Mouse (Mus musculus) embryonic facial prominence, embryonic 15.5 days (tissue): ENCODE results near the gene Ffar2. TPM values are rescaled to one million over a fixed set of nuclear protein-coding genes. Genes with fewer than 3 reads are reported as not detected.

Source experiments
- ATAC-seq: fragments of 200-750 bp; cut with Nextera tagmentation; 2 replicates; pipeline ENCODE4 v1.8.0; 2017; ENCODE audit warnings: low read depth, moderate TSS enrichment; ENCODE audit not compliant: insufficient number of reproducible peaks, low FRiP score, low TSS enrichment
- H3K27ac ChIP-seq: fragments of 300-500 bp; sonication (generic); replicated peaks from 2 replicates; pipeline ENCODE4 v1.5.1; 2015; ENCODE audit warnings: mild to moderate bottlenecking, inconsistent platforms
- H3K27me3 ChIP-seq: fragments of 300-500 bp; sonication (generic); 2 replicates; pipeline ENCODE4 v1.6.1; 2015; ENCODE audit warnings: inconsistent platforms
- H3K36me3 ChIP-seq: fragments of 300-500 bp; sonication (generic); 2 replicates; pipeline ENCODE4 v1.6.1; 2015; ENCODE audit warnings: mild to moderate bottlenecking, inconsistent platforms
- H3K4me1 ChIP-seq: fragments of 300-500 bp; sonication (generic); 2 replicates; pipeline ENCODE4 v1.6.1; 2015; ENCODE audit warnings: inconsistent platforms
- H3K4me2 ChIP-seq: fragments of 300-500 bp; sonication (generic); replicated peaks from 2 replicates; pipeline ENCODE4 v1.6.1; 2015; ENCODE audit warnings: mild to moderate bottlenecking, inconsistent platforms
- H3K4me3 ChIP-seq: fragments of 300-500 bp; sonication (generic); replicated peaks from 2 replicates; pipeline ENCODE4 v1.5.1; 2015; ENCODE audit warnings: mild to moderate bottlenecking, inconsistent platforms
- H3K9ac ChIP-seq: fragments of 300-500 bp; sonication (generic); 2 replicates; pipeline ENCODE4 v1.6.1; 2015; ENCODE audit warnings: inconsistent platforms
- H3K9me3 ChIP-seq: fragments of 300-500 bp; sonication (generic); replicated peaks from 2 replicates; pipeline ENCODE4 v1.6.1; 2016; ENCODE audit warnings: inconsistent platforms
- WGBS: fragments of 180-500 bp; shearing (Covaris S2); methylation state at CpG from one replicate; pipeline ENCODE4 v1.1.7; 2015; 5-methylcytosine and 5-hydroxymethylcytosine counted together
- polyA plus RNA-seq: library from polyadenylated mRNA; unstranded; fragments of >200 nt; fragmentation: Nextera tagmentation; extraction: Ambion mirVana; gene quantifications from 2 replicates; pipeline ENCODE4 v1.2.1, GENCODE M21; 2015

Ffar2 gene
- polyA plus RNA-seq, result 0.14 TPM in 1 of 2 replicates, not detected in the other

- no peak for ATAC-seq
- H3K4me1 ChIP-seq, result no peaks in the 10 kb centered on the region
Observed at GRCm38 (mm10) chr7:30823675-30824074, at the start of gene Ffar2. TSS of gene Ffar2 (minus strand) at chr7:30823775.

GRCm38 (mm10) chr7:30873083-30873482 is 49.5 kb upstream of the Ffar2 start:
- Histone ChIP-seq H3K36me3 (no peaks in the 10 kb centered on the region), H3K27ac (no peak overlapping the region), H3K4me1 (no peaks in the 10 kb centered on the region; the same call in 1 of the 2 replicates), H3K4me2 (peak overlapping the region; percentile 33), H3K4me3 (peak overlapping the region; percentile 13; the same call in 1 of the 2 replicates), H3K9ac (no peak overlapping the region), H3K27me3 (peaks cover 5% of the 10 kb centered on the region; the same call in 1 of the 2 replicates), H3K9me3 (no peaks in the 10 kb centered on the region)
- 20% methylated on average over 15 of the region's 15 CpGs for WGBS
- no peak for ATAC-seq

More at GRCm38 (mm10) chr7:30823675-30824074, at the start of gene Ffar2:
- H3K27me3 ChIP-seq, result no peaks in the 10 kb centered on the region
- no peak within 1 kb of the TSS for H3K9ac ChIP-seq
- no peak within 1 kb of the TSS for H3K4me3 ChIP-seq
- H3K36me3 ChIP-seq, result no peaks in the 10 kb centered on the region
- H3K4me2 ChIP-seq, result no peak within 1 kb of the TSS
- 88% methylated on average over 18 of the region's 18 CpGs for WGBS
- no peak within 1 kb of the TSS for H3K27ac ChIP-seq
- no peaks in the 10 kb centered on the region for H3K9me3 ChIP-seq

GRCm38 (mm10) chr7:30863386-30863785 is 39.8 kb upstream of the Ffar2 start:
- Histone ChIP-seq H3K27me3 (no peaks in the 10 kb centered on the region), H3K4me2 (no peak overlapping the region), H3K9ac (no peak overlapping the region), H3K9me3 (no peaks in the 10 kb centered on the region), H3K4me3 (no peak overlapping the region), H3K27ac (no peak overlapping the region), H3K36me3 (no peaks in the 10 kb centered on the region), H3K4me1 (no peaks in the 10 kb centered on the region)
- 75% methylated on average over 8 of the region's 8 CpGs for WGBS
- ATAC-seq, result no peak

GRCm38 (mm10) chr7:30861464-30861863 is 37.9 kb upstream of the Ffar2 start, which contains the start of gene Ffar1:
TSS of gene Ffar1 (minus strand) at chr7:30861564.
- H3K4me3 ChIP-seq, result no peak within 1 kb of the TSS
- H3K4me1 ChIP-seq, result no peaks in the 10 kb centered on the region
- no peaks in the 10 kb centered on the region for H3K9me3 ChIP-seq
- H3K36me3 ChIP-seq, result no peaks in the 10 kb centered on the region
- H3K4me2 ChIP-seq, result no peak within 1 kb of the TSS
- ATAC-seq, result no peak
- WGBS, result 82% methylated on average over 12 of the region's 12 CpGs
- H3K27me3 ChIP-seq, result no peaks in the 10 kb centered on the region
- no peak within 1 kb of the TSS for H3K27ac ChIP-seq
- H3K9ac ChIP-seq, result no peak within 1 kb of the TSS

GRCm38 (mm10) chr7:30859635-30860402 is 36.2 kb upstream of the Ffar2 start:
- peak overlapping the region; percentile 34 for H3K4me3 ChIP-seq
- WGBS, result 10% methylated on average over 15 of the region's 16 CpGs
- H3K4me1 ChIP-seq, result no peaks in the 10 kb centered on the region
- peak; percentile 44; the same call in 1 of the 2 replicates for ATAC-seq
- no peaks in the 10 kb centered on the region for H3K36me3 ChIP-seq
- H3K9me3 ChIP-seq, result no peaks in the 10 kb centered on the region
- peaks cover 9% of the 10 kb centered on the region; the same call in 1 of the 2 replicates for H3K27me3 ChIP-seq
- H3K9ac ChIP-seq, result no peak overlapping the region
- H3K4me2 ChIP-seq, result peak overlapping the region; percentile 47
- H3K27ac ChIP-seq, result no peak overlapping the region

GRCm38 (mm10) chr7:30859290-30859634 is 35.7 kb upstream of the Ffar2 start:
- Histone ChIP-seq H3K4me2 (no peak overlapping the region), H3K27ac (no peak overlapping the region), H3K27me3 (peaks cover 12% of the 10 kb centered on the region; the same call in 1 of the 2 replicates), H3K9me3 (no peaks in the 10 kb centered on the region), H3K4me1 (no peaks in the 10 kb centered on the region), H3K4me3 (no peak overlapping the region), H3K36me3 (no peaks in the 10 kb centered on the region), H3K9ac (no peak overlapping the region)
- ATAC-seq, result peak; percentile 7; the same call in 1 of the 2 replicates

GRCm38 (mm10) chr7:30857746-30858145 is 34.2 kb upstream of the Ffar2 start:
- no peaks in the 10 kb centered on the region for H3K36me3 ChIP-seq
- H3K27me3 ChIP-seq, result peaks cover 12% of the 10 kb centered on the region; the same call in 1 of the 2 replicates
- H3K4me1 ChIP-seq, result no peaks in the 10 kb centered on the region
- H3K9ac ChIP-seq, result no peak overlapping the region
- H3K4me3 ChIP-seq, result no peak overlapping the region
- no peak overlapping the region for H3K27ac ChIP-seq
- no peak overlapping the region for H3K4me2 ChIP-seq
- ATAC-seq, result no peak
- WGBS, result 70% methylated on average over 1 of the region's 1 CpGs
- no peaks in the 10 kb centered on the region for H3K9me3 ChIP-seq

GRCm38 (mm10) chr7:30856078-30856477 is 32.5 kb upstream of the Ffar2 start, which contains the start of gene Ffar3:
TSS of gene Ffar3 (minus strand) at chr7:30856178.
- no peak within 1 kb of the TSS for H3K9ac ChIP-seq
- no peaks in the 10 kb centered on the region for H3K4me1 ChIP-seq
- H3K9me3 ChIP-seq, result no peaks in the 10 kb centered on the region
- no peaks in the 10 kb centered on the region for H3K36me3 ChIP-seq
- no peak within 1 kb of the TSS for H3K4me3 ChIP-seq
- H3K27me3 ChIP-seq, result peaks cover 12% of the 10 kb centered on the region; the same call in 1 of the 2 replicates
- no peak for ATAC-seq
- no peak within 1 kb of the TSS for H3K27ac ChIP-seq
- H3K4me2 ChIP-seq, result no peak within 1 kb of the TSS
- WGBS, result 75% methylated on average over 6 of the region's 6 CpGs

- H3K4me2 ChIP-seq, result no peak overlapping the region
- H3K9me3 ChIP-seq, result no peaks in the 10 kb centered on the region
- no peak overlapping the region for H3K4me3 ChIP-seq
- ATAC-seq, result no peak
- no peak overlapping the region for H3K9ac ChIP-seq
- 84% methylated on average over 1 of the region's 1 CpGs for WGBS
- no peaks in the 10 kb centered on the region for H3K4me1 ChIP-seq
- no peaks in the 10 kb centered on the region for H3K36me3 ChIP-seq
- no peak overlapping the region for H3K27ac ChIP-seq
- H3K27me3 ChIP-seq, result peaks cover 12% of the 10 kb centered on the region; the same call in 1 of the 2 replicates
Observed at GRCm38 (mm10) chr7:30851421-30851820, 27.8 kb upstream of the Ffar2 start.

- H3K9me3 ChIP-seq, result no peaks in the 10 kb centered on the region
- no peak overlapping the region for H3K4me2 ChIP-seq
- no peak overlapping the region for H3K4me3 ChIP-seq
- H3K4me1 ChIP-seq, result no peaks in the 10 kb centered on the region
- no peak overlapping the region for H3K9ac ChIP-seq
- no peaks in the 10 kb centered on the region for H3K27me3 ChIP-seq
- no peaks in the 10 kb centered on the region for H3K36me3 ChIP-seq
- no peak overlapping the region for H3K27ac ChIP-seq
- WGBS, result 78% methylated on average over 6 of the region's 6 CpGs
- ATAC-seq, result no peak
Observed at GRCm38 (mm10) chr7:30847934-30848333, 24.4 kb upstream of the Ffar2 start.

GRCm38 (mm10) chr7:30847386-30847785 is 23.8 kb upstream of the Ffar2 start:
- Histone ChIP-seq H3K27ac (no peak overlapping the region), H3K4me3 (no peak overlapping the region), H3K9me3 (no peaks in the 10 kb centered on the region), H3K36me3 (no peaks in the 10 kb centered on the region), H3K27me3 (no peaks in the 10 kb centered on the region), H3K4me1 (no peaks in the 10 kb centered on the region), H3K4me2 (no peak overlapping the region), H3K9ac (no peak overlapping the region)
- 75% methylated on average over 5 of the region's 5 CpGs for WGBS
- no peak for ATAC-seq
